Mouse (Mus musculus): ENCODE data around the gene Cbx2. TPM values are rescaled to one million over a fixed set of nuclear protein-coding genes. Genes with fewer than 3 reads are reported as not detected.

Cbx2 gene
- polyA plus RNA-seq, 1 experiment from 2014 or later = 44.4 TPM

DNA sequence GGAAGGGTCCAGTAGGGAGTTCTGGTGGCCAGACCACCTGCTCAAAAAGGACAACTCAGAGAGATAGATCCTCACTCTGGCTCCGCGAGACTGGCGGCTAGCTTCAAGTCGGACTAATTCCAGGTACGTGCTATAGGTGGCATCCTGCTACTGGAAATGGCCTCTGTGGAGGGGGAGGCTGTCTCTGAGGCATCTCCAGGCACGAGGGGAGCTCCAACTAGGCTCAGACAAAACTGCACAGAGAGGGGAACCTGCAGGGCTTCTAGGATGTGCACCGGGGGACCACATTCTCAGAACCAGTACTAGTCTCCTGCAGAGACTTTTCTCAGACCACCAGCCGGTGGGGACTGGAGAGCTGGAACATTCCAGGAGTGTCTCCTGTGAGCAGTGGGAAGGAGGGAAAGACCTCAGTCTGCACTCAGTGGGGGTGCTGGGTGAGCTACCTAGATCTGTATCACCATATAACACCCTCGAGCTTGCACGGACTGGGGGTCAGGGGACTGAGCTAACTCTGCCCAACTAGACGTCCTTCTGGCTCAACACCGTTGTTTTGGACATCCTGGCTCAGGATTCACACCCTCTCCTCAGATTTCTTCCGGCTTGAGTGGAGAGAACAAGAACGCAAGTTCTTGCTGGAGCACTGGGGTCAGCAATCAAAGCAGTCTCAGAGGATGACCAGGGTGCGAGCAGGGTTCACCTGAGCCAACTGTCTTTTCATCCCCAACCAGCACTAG lies 29.3 kb downstream of the Cbx2 start:
- H3K4me3 ChIP-seq (ENCODE audit: low read depth, low read length) = no peak overlapping the region
- H3K9me3 ChIP-seq (ENCODE audit: control insufficient read depth, low read length) = no peaks in the 10 kb centered on the region
- ATAC-seq (ENCODE audit: low FRiP score) (no peak), DNase-seq (ENCODE audit: low spot score) (peak; percentile 59)
- H3K9ac ChIP-seq (ENCODE audit: low read depth, low read length) = no peak overlapping the region
- H3K27me3 ChIP-seq (ENCODE audit: control insufficient read depth, insufficient read depth, low read length) = peaks cover 79% of the 10 kb centered on the region
- H3K36me3 ChIP-seq (ENCODE audit: control insufficient read depth, insufficient read depth, low read length) = no peaks in the 10 kb centered on the region
- peaks cover 17% of the 10 kb centered on the region for H3K4me1 ChIP-seq (replicated peaks; ENCODE audit: control insufficient read depth, insufficient read depth, low read length)
- 2% methylated on average over 15 of the region's 15 CpGs for WGBS
- no peak overlapping the region for H3K27ac ChIP-seq (ENCODE audit: low read depth, low read length)
- H3K4me2 ChIP-seq (replicated peaks; ENCODE audit: low read depth, low read length) = no peak overlapping the region; the same call in 1 of the 2 replicates

- ATAC-seq (ENCODE audit: low FRiP score) (no peak), DNase-seq (ENCODE audit: low spot score) (peak; percentile 68)
- Histone ChIP-seq H3K9ac (ENCODE audit: low read depth, low read length) (no peak overlapping the region), H3K27ac (ENCODE audit: low read depth, low read length) (peak overlapping the region; percentile 79), H3K36me3 (ENCODE audit: control insufficient read depth, insufficient read depth, low read length) (no peaks in the 10 kb centered on the region), H3K9me3 (ENCODE audit: control insufficient read depth, low read length) (no peaks in the 10 kb centered on the region), H3K4me3 (ENCODE audit: low read depth, low read length) (peak overlapping the region; percentile 31), H3K4me2 (replicated peaks; ENCODE audit: low read depth, low read length) (peak overlapping the region; percentile 74), H3K27me3 (ENCODE audit: control insufficient read depth, insufficient read depth, low read length) (peaks cover 77% of the 10 kb centered on the region), H3K4me1 (replicated peaks; ENCODE audit: control insufficient read depth, insufficient read depth, low read length) (peaks cover 18% of the 10 kb centered on the region)
- WGBS = under 1% methylated on average over 13 of the region's 13 CpGs
Measured at GRCm38 (mm10) chr11:119052661-119053256, 30.0 kb downstream of the Cbx2 start.

DNA sequence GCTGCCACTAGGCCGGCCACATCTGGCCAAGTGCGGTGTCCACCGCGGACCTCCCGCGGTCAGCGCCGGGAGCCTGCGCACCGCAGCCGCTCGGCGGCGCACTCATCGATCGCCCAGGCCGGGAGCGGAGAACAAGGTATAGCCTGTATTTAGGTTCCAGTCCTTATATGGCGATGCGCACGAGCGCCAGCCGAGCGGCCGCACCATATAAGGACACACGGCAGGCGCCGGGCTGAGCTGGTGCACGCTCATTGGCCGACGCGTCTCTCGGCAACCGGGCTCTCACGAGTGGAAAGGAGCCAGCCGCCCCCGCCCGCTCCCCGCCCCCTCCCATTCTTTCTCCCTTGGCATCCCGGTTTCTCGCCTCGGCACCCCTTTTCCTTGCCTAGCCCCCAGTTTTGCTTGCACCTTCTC lies 30.5 kb downstream of the Cbx2 start:
- peak overlapping the region; percentile 74 for H3K4me2 ChIP-seq (replicated peaks; ENCODE audit: low read depth, low read length)
- no peaks in the 10 kb centered on the region for H3K36me3 ChIP-seq (ENCODE audit: control insufficient read depth, insufficient read depth, low read length)
- ATAC-seq (ENCODE audit: low FRiP score) = peak; percentile 90
- H3K4me3 ChIP-seq (ENCODE audit: low read depth, low read length) = peak overlapping the region; percentile 31
- peak overlapping the region; percentile 45 for H3K9ac ChIP-seq (ENCODE audit: low read depth, low read length)
- H3K9me3 ChIP-seq (ENCODE audit: control insufficient read depth, low read length) = no peaks in the 10 kb centered on the region
- peaks cover 78% of the 10 kb centered on the region for H3K27me3 ChIP-seq (ENCODE audit: control insufficient read depth, insufficient read depth, low read length)
- WGBS = under 1% methylated on average over 40 of the region's 42 CpGs
- H3K27ac ChIP-seq (ENCODE audit: low read depth, low read length) = peak overlapping the region; percentile 79
- H3K4me1 ChIP-seq (replicated peaks; ENCODE audit: control insufficient read depth, insufficient read depth, low read length) = peaks cover 16% of the 10 kb centered on the region
- peak; percentile 90 for DNase-seq (ENCODE audit: low spot score)

- H3K9ac ChIP-seq (ENCODE audit: low read depth, low read length) = peak overlapping the region; percentile 45
- DNase-seq (ENCODE audit: low spot score) = peak; percentile 73
- H3K4me2 ChIP-seq (replicated peaks; ENCODE audit: low read depth, low read length) = peak overlapping the region; percentile 74
- no peaks in the 10 kb centered on the region for H3K36me3 ChIP-seq (ENCODE audit: control insufficient read depth, insufficient read depth, low read length)
- ATAC-seq (ENCODE audit: low FRiP score) = peak; percentile 33
- H3K9me3 ChIP-seq (ENCODE audit: control insufficient read depth, low read length) = no peaks in the 10 kb centered on the region
- under 1% methylated on average over 32 of the region's 35 CpGs for WGBS
- peaks cover 18% of the 10 kb centered on the region; the same call in 1 of the 2 replicates for H3K4me1 ChIP-seq (replicated peaks; ENCODE audit: control insufficient read depth, insufficient read depth, low read length)
- H3K27ac ChIP-seq (ENCODE audit: low read depth, low read length) = peak overlapping the region; percentile 79
- H3K27me3 ChIP-seq (ENCODE audit: control insufficient read depth, insufficient read depth, low read length) = peaks cover 79% of the 10 kb centered on the region
- peak overlapping the region; percentile 31 for H3K4me3 ChIP-seq (ENCODE audit: low read depth, low read length)
Measured at GRCm38 (mm10) chr11:119053738-119054350, 31.1 kb downstream of the Cbx2 start.

DNA sequence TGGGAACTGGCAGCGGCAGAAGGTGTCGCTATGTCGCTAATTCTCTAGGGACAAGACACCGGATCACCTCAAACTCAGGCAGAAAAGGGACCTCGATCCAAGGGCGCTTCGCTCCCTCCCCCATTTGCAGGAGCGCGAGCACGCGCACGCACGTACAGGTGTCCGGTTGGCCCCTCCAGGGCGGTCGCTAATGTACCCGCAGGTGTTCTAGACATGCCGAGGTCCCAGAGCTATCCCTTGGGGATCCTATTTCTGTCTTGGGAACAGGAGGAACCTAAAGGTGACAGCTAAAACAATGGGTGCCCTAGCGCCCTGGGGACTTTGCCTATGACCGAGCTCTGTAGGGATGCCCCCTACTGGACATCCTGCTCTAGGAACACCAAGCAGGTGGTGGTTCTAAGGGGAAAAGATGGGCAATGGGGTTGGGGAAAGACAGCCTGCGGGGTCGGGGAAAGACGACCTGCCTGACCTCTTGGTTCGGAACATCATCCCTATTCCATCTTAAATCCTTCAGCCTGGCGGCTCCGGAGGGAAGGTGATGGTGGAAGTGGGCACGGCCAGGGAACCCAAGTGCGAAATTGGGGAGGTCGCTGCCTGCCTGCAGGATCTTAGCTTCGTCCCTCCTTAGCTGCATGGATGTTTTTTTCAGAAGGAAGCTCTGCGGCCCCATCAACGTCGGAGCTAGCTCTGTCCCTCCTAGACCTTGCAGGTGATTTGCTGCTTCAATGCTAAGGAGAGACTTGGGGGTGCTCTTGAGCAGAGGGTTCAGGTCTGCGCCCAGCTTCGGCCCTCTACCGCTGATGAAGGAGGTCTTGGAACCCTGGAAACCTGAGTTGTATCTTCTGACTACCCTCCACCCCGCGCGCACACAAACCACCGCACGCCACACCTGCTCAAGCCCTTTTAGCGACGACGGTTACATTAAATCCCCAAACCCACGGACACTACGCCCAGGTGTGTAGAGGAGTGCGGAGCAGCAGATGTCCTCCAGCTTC lies 31.9 kb downstream of the Cbx2 start:
- Histone ChIP-seq H3K4me2 (replicated peaks; ENCODE audit: low read depth, low read length) (peak overlapping the region; percentile 74), H3K27me3 (ENCODE audit: control insufficient read depth, insufficient read depth, low read length) (peaks cover 79% of the 10 kb centered on the region), H3K27ac (ENCODE audit: low read depth, low read length) (no peak overlapping the region), H3K36me3 (ENCODE audit: control insufficient read depth, insufficient read depth, low read length) (no peaks in the 10 kb centered on the region), H3K4me1 (replicated peaks; ENCODE audit: control insufficient read depth, insufficient read depth, low read length) (peaks cover 18% of the 10 kb centered on the region; the same call in 1 of the 2 replicates), H3K4me3 (ENCODE audit: low read depth, low read length) (peak overlapping the region; percentile 31), H3K9ac (ENCODE audit: low read depth, low read length) (no peak overlapping the region), H3K9me3 (ENCODE audit: control insufficient read depth, low read length) (no peaks in the 10 kb centered on the region)
- 2% methylated on average over 47 of the region's 47 CpGs for WGBS
- DNase-seq (ENCODE audit: low spot score) (peak; percentile 63), ATAC-seq (ENCODE audit: low FRiP score) (no peak)

DNA sequence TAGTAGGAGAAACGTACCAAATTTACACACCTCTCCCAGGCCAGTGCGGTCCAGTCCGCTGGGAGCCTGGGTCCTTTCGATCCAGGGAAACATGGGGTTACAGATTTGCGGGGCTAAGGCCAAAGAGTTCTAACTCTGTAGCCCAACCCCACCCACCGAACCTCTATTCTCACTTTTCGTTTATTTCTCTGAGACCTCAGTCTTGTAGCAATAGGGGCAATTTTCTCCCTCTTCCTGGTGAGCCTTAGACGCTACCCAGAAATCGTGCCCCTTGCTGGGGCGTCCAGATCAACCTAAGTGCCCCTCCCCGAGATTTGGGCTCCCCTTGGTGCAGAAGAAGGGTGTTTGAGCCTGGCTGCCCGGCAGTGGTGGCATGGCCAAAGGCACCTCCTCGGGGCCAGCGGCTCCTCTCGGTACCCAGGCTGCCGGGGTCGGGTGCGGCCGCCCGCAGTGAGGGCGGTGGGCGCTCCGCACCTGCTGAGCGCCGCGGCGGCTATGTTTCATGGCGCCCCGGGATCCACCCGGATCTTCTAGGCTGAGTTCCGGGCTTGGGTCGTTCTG lies 32.9 kb downstream of the Cbx2 start:
- H3K27me3 ChIP-seq (ENCODE audit: control insufficient read depth, insufficient read depth, low read length) = peaks cover 79% of the 10 kb centered on the region
- H3K36me3 ChIP-seq (ENCODE audit: control insufficient read depth, insufficient read depth, low read length) = no peaks in the 10 kb centered on the region
- H3K27ac ChIP-seq (ENCODE audit: low read depth, low read length) = no peak overlapping the region
- peak overlapping the region; percentile 98 for H3K4me2 ChIP-seq (replicated peaks; ENCODE audit: low read depth, low read length)
- 2% methylated on average over 32 of the region's 32 CpGs for WGBS
- DNase-seq (ENCODE audit: low spot score) (peak; percentile 50), ATAC-seq (ENCODE audit: low FRiP score) (no peak)
- peaks cover 18% of the 10 kb centered on the region; the same call in 1 of the 2 replicates for H3K4me1 ChIP-seq (replicated peaks; ENCODE audit: control insufficient read depth, insufficient read depth, low read length)
- peak overlapping the region; percentile 52 for H3K4me3 ChIP-seq (ENCODE audit: low read depth, low read length)
- 0 out of 2 replicates have a peak overlapping the region, but pooled peaks have one; percentile 23 for H3K9ac ChIP-seq (ENCODE audit: low read depth, low read length)
- H3K9me3 ChIP-seq (ENCODE audit: control insufficient read depth, low read length) = no peaks in the 10 kb centered on the region

- Histone ChIP-seq H3K4me3 (ENCODE audit: low read depth, low read length) (peak overlapping the region; percentile 52), H3K4me1 (replicated peaks; ENCODE audit: control insufficient read depth, insufficient read depth, low read length) (peaks cover 18% of the 10 kb centered on the region; the same call in 1 of the 2 replicates), H3K9ac (ENCODE audit: low read depth, low read length) (peak overlapping the region; percentile 98), H3K9me3 (ENCODE audit: control insufficient read depth, low read length) (no peaks in the 10 kb centered on the region), H3K27me3 (ENCODE audit: control insufficient read depth, insufficient read depth, low read length) (peaks cover 74% of the 10 kb centered on the region), H3K4me2 (replicated peaks; ENCODE audit: low read depth, low read length) (peak overlapping the region; percentile 98), H3K36me3 (ENCODE audit: control insufficient read depth, insufficient read depth, low read length) (no peaks in the 10 kb centered on the region), H3K27ac (ENCODE audit: low read depth, low read length) (peak overlapping the region; percentile 82)
- ATAC-seq (ENCODE audit: low FRiP score) (peak; percentile 25; the same call in 1 of the 2 replicates), DNase-seq (ENCODE audit: low spot score) (peak; percentile 79)
- whole genome bisulfite sequencing = 1% methylated on average over 58 of the region's 65 CpGs
Measured at GRCm38 (mm10) chr11:119056301-119057211, 33.8 kb downstream of the Cbx2 start.
